Mouse (Mus musculus): ENCODE measurements at regions not wholly inside any gene's neighbourhood (a gene's known extent, or its start where the extent isn't known, plus 50 kb on each side); places are given as distances from the start of the nearest gene placed in this dataset.

DNA sequence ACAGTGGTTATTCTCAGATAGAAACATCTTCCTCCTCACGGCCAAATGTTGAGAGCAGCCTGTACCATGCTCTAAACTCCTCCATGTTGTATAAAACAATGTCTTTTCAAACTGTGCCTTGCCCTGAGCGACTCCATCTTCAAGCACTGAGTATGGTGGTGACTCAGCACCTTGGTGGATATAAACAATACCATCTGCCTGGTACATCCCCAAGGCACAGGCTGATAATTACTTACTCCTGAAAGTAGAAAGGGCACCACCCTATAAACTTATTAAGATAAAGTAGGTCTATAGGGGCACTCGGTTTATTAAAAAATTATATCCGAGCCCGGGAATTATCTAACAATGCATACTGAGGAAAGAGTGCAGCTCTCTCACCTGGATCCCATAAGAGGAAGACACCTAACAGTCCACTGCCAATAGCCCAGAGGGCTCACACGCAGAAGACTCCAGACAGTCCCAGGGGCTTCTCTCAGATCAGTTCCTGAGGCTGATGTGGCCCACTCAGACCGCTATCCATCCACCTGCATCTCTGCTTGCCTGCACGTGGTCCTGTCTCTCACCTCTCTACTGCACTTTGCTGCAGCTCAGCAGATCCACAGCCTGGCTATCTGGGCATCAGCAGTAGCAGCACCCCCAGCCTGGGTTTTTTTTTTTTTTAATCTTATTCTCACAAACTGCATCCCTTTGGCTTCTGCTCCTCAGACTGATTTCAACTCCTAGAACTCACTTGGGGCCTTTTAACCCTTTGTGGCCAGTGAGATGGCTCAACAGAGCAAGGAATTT, 109.7 kb upstream of the Dlg1 start:
- TF ChIP-seq CTCF (IDR thresholded peaks at IDR 0.05; ENCODE audit: low read depth, low read length) (no peak), POLR2A (IDR thresholded peaks at IDR 0.05; ENCODE audit: borderline replicate concordance, low read depth, low read length) (no peak)

Measured in bone marrow macrophage, adult 2 months (primary cell).